Mouse (Mus musculus) left cerebral cortex, postnatal 25 days (tissue): ENCODE results near the gene Kcnb1. TPM values are rescaled to one million over a fixed set of nuclear protein-coding genes. Genes with fewer than 3 reads are reported as not detected.

Source experiments
- DNase-seq, 2 experiments: peaks; one replicate each; pipeline ENCODE4 v3.0.0; 2022; ENCODE audit warnings: low spot score in 2 of 2, mixed read lengths in 1 of 2
- intact Hi-C: fragments of 180-260 bp; cut with DNase I; formaldehyde crosslinking; loops from one replicate; pipeline ENCODE4 v1.15.1; 2025
- total RNA-seq, 2 experiments: library from RNA; stranded (reverse); gene quantifications; 2 replicates each; pipeline ENCODE4 v1.2.3; 2021

Kcnb1 gene
- total RNA-seq, 2 experiments from 2014 or later: 192 to 207 TPM

- DNase-seq: no peak
- intact Hi-C loops: loop anchor here (5.0 kb wide), 3 partner anchors 132 to 347 kb away; no protein-coding TSS in a partner anchor
These were observed 119.6 kb downstream of the Kcnb1 start for GRCm38 (mm10) chr2:167070341-167070740.

- intact Hi-C loops: no loop called here
- DNase-seq: no peak
These were observed 122.4 kb downstream of the Kcnb1 start for GRCm38 (mm10) chr2:167067575-167067974.

- intact Hi-C loops: no loop called here
- no peak for DNase-seq
These were observed 123.1 kb downstream of the Kcnb1 start for GRCm38 (mm10) chr2:167066528-167067516.

- intact Hi-C loops: no loop called here
These were observed 123.9 kb downstream of the Kcnb1 start for GRCm38 (mm10) chr2:167066031-167066430.

GRCm38 (mm10) chr2:167064601-167065295 lies 125.2 kb downstream of the Kcnb1 start:
- no peak for DNase-seq
- intact Hi-C loops: loop anchor here (5.0 kb wide), 1 partner anchor 358 kb away; the partner anchor contains the start of gene Slc9a8

More at GRCm38 (mm10) chr2:167066031-167066430, 123.9 kb downstream of the Kcnb1 start:
- DNase-seq: no peak

GRCm38 (mm10) chr2:167063906-167064496 lies 126.0 kb downstream of the Kcnb1 start:
- intact Hi-C loops: loop anchor here (5.0 kb wide), 1 partner anchor 358 kb away; the partner anchor contains the start of gene Slc9a8

GRCm38 (mm10) chr2:167062965-167063880 lies 126.7 kb downstream of the Kcnb1 start, which contains the start of gene Znfx1:
Gene Znfx1 (minus strand): TSS chr2:167063015.
- DNase-seq: peak; percentile 97
- intact Hi-C loops: loop anchor here (5.0 kb wide), 1 partner anchor 359 kb away; the partner anchor contains the start of gene Slc9a8

More at GRCm38 (mm10) chr2:167063906-167064496, 126.0 kb downstream of the Kcnb1 start:
- DNase-seq: no peak

GRCm38 (mm10) chr2:167062497-167062911 lies 127.5 kb downstream of the Kcnb1 start:
- DNase-seq: peak; percentile 89 to 91
- intact Hi-C loops: loop anchor here (5.0 kb wide), 1 partner anchor 360 kb away; the partner anchor contains the start of gene Slc9a8

- peak in 1 of 2 experiments; percentile 43 for DNase-seq
- intact Hi-C loops: loop anchor here (5.0 kb wide), 1 partner anchor 361 kb away; the partner anchor contains the start of gene Slc9a8
These were observed 128.4 kb downstream of the Kcnb1 start for GRCm38 (mm10) chr2:167061381-167062034.

- intact Hi-C loops: loop anchor here (5.0 kb wide), 1 partner anchor 362 kb away; the partner anchor contains the start of gene Slc9a8
- DNase-seq: peak in 1 of 2 experiments; percentile 76
These were observed 129.2 kb downstream of the Kcnb1 start for GRCm38 (mm10) chr2:167060761-167061160.

- intact Hi-C loops: loop anchor here (5.0 kb wide), 1 partner anchor 362 kb away; the partner anchor contains the start of gene Slc9a8
These were observed 129.6 kb downstream of the Kcnb1 start for GRCm38 (mm10) chr2:167060360-167060759.

GRCm38 (mm10) chr2:167059960-167060359 lies 130.0 kb downstream of the Kcnb1 start:
- intact Hi-C loops: loop anchor here (5.0 kb wide), 1 partner anchor 362 kb away; the partner anchor contains the start of gene Slc9a8
- no peak for DNase-seq

More at GRCm38 (mm10) chr2:167060360-167060759, 129.6 kb downstream of the Kcnb1 start:
- DNase-seq: no peak

- intact Hi-C loops: no loop called here
- DNase-seq: no peak
These were observed 130.4 kb downstream of the Kcnb1 start for GRCm38 (mm10) chr2:167059536-167059935.

- no peak for DNase-seq
- intact Hi-C loops: no loop called here
These were observed 131.1 kb downstream of the Kcnb1 start for GRCm38 (mm10) chr2:167058814-167059387.

- no peak for DNase-seq
- intact Hi-C loops: no loop called here
These were observed 131.8 kb downstream of the Kcnb1 start for GRCm38 (mm10) chr2:167058201-167058600.

- intact Hi-C loops: no loop called here
- DNase-seq: no peak
These were observed 133.0 kb downstream of the Kcnb1 start for GRCm38 (mm10) chr2:167056942-167057323.
